Mouse (Mus musculus): ENCODE measurements around the gene Slc44a3. TPM values are rescaled to one million over a fixed set of nuclear protein-coding genes. Genes with fewer than 3 reads are reported as not detected.

Gene Slc44a3
- total and polyA plus RNA-seq, 2 experiments from 2014 or later, result 0.40 to 0.48 TPM

DNA sequence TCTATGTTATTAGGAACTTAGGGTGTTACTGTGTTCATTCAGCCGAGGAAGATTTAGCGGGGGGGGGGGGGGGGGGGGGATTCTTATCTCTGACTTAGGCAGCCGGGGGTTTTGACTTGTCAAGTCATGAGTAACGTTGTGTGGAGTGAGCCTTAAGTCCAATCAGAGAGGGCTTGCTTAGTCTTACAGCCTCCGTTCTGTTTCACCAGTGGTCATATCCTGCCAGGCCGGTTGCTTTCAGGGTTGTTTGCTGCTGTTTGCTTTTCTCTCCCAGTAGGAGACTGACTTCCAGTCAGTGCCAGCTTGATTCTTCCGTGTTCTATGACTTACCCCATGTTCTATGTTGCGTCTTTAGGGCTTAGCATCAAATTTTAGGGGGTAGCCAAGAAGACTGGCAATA lies 85.8 kb downstream of the Slc44a3 start:
- no peak for ATAC-seq
- no peaks in the 10 kb centered on the region for H3K9me3 ChIP-seq (ENCODE audit: low read length)
- no peak overlapping the region for H3K4me3 ChIP-seq (ENCODE audit: low read depth, low read length)
- peaks cover 9% of the 10 kb centered on the region; the same call in 1 of the 2 replicates for H3K36me3 ChIP-seq (ENCODE audit: insufficient read depth)
- no peaks in the 10 kb centered on the region for H3K27me3 ChIP-seq (ENCODE audit: insufficient read depth, low read length)
- H3K4me1 ChIP-seq (ENCODE audit: insufficient read depth), result 0 out of 2 replicates have a peak, but pooled peaks cover 10% of the 10 kb centered on the region
- H3K4me2 ChIP-seq (ENCODE audit: low read depth), result no peak overlapping the region
- DNase-seq, result no peak
- no peak overlapping the region for H3K27ac ChIP-seq (ENCODE audit: low read depth, low read length)
- 81% methylated on average over 8 of the region's 8 CpGs for WGBS
- TF ChIP-seq CTCF (IDR thresholded peaks at IDR 0.05; ENCODE audit: low read depth), result no peak
- no peak overlapping the region for H3K9ac ChIP-seq

DNA sequence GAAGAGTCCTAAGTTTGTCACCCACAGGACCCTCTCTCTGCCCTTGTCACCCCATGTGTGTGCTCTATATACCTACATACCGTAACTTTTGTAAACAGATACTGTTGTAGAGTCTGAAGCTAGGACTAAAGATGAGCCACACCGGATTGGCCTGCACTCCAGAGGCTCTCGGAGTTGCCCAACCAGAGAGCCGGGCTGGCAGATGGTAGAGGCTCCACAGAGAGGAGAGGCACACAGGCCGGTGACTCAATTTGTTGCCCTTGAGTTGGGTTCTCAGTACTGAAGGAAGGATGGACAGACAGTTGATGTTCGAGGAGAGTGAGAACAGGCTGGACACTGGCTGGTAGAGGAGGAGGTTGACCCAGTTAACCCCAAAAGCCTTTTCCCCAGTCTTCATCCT lies 87.8 kb downstream of the Slc44a3 start:
- Histone ChIP-seq H3K36me3 (ENCODE audit: insufficient read depth) (peaks cover 3% of the 10 kb centered on the region; the same call in 1 of the 2 replicates), H3K4me3 (ENCODE audit: low read depth, low read length) (no peak overlapping the region), H3K27ac (ENCODE audit: low read depth, low read length) (no peak overlapping the region), H3K9me3 (ENCODE audit: low read length) (no peaks in the 10 kb centered on the region), H3K27me3 (ENCODE audit: insufficient read depth, low read length) (no peaks in the 10 kb centered on the region), H3K4me1 (ENCODE audit: insufficient read depth) (0 out of 2 replicates have a peak, but pooled peaks cover 10% of the 10 kb centered on the region), H3K9ac (no peak overlapping the region), H3K4me2 (ENCODE audit: low read depth) (no peak overlapping the region)
- 94% methylated on average over 6 of the region's 6 CpGs for WGBS
- ATAC-seq (no peak), DNase-seq (no peak)
- TF ChIP-seq CTCF (IDR thresholded peaks at IDR 0.05; ENCODE audit: low read depth), result no peak

GRCm38 (mm10) chr3:121443861-121444271 lies 88.3 kb downstream of the Slc44a3 start:
- WGBS, result 89% methylated on average over 4 of the region's 4 CpGs
- H3K27me3 ChIP-seq (ENCODE audit: insufficient read depth, low read length), result no peaks in the 10 kb centered on the region
- TF ChIP-seq CTCF (IDR thresholded peaks at IDR 0.05; ENCODE audit: low read depth), result no peak

GRCm38 (mm10) chr3:121442288-121442687 lies 89.9 kb downstream of the Slc44a3 start:
- H3K4me1 ChIP-seq (ENCODE audit: insufficient read depth), result no peaks in the 10 kb centered on the region
- H3K27ac ChIP-seq (ENCODE audit: low read depth, low read length), result no peak overlapping the region
- no peaks in the 10 kb centered on the region for H3K27me3 ChIP-seq (ENCODE audit: insufficient read depth, low read length)
- peaks cover 3% of the 10 kb centered on the region; the same call in 1 of the 2 replicates for H3K36me3 ChIP-seq (ENCODE audit: insufficient read depth)
- no peak for ATAC-seq
- H3K9ac ChIP-seq, result no peak overlapping the region
- no peak for TF ChIP-seq CTCF (IDR thresholded peaks at IDR 0.05; ENCODE audit: low read depth)
- no peak overlapping the region for H3K4me3 ChIP-seq (ENCODE audit: low read depth, low read length)
- WGBS, result 90% methylated on average over 5 of the region's 5 CpGs
- H3K9me3 ChIP-seq (ENCODE audit: low read length), result no peaks in the 10 kb centered on the region
- DNase-seq, result no peak
- H3K4me2 ChIP-seq (ENCODE audit: low read depth), result no peak overlapping the region

More at GRCm38 (mm10) chr3:121443861-121444271, 88.3 kb downstream of the Slc44a3 start:
- Histone ChIP-seq H3K27ac (ENCODE audit: low read depth, low read length) (no peak overlapping the region), H3K4me3 (ENCODE audit: low read depth, low read length) (no peak overlapping the region), H3K4me2 (ENCODE audit: low read depth) (no peak overlapping the region), H3K9me3 (ENCODE audit: low read length) (no peaks in the 10 kb centered on the region), H3K4me1 (ENCODE audit: insufficient read depth) (0 out of 2 replicates have a peak, but pooled peaks cover 10% of the 10 kb centered on the region), H3K36me3 (ENCODE audit: insufficient read depth) (peaks cover 3% of the 10 kb centered on the region; the same call in 1 of the 2 replicates), H3K9ac (no peak overlapping the region)
- DNase-seq (no peak), ATAC-seq (no peak)

DNA sequence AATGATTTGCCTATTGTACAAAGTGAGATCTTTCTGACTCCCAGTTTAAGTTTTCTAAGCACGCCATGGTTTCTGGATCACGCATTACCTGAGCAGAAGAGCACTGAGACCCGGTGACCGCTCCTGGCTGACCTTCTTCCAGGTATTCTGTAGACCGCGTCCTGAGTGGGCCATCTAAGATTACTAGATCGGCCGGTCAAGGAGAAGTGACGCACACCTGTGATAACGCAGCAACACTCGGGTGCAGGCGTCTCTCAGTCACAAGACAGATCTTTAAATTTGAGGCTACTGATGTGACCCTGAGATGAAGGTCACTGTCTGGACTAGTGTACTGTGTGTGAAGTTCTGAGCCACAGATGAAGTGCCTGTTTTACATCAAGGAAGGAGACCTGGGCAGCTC lies 90.7 kb downstream of the Slc44a3 start:
- TF ChIP-seq CTCF (IDR thresholded peaks at IDR 0.05; ENCODE audit: low read depth), result no peak
- no peaks in the 10 kb centered on the region for H3K27me3 ChIP-seq (ENCODE audit: insufficient read depth, low read length)
- H3K9ac ChIP-seq, result no peak overlapping the region
- H3K4me2 ChIP-seq (ENCODE audit: low read depth), result no peak overlapping the region
- H3K9me3 ChIP-seq (ENCODE audit: low read length), result no peaks in the 10 kb centered on the region
- H3K4me3 ChIP-seq (ENCODE audit: low read depth, low read length), result no peak overlapping the region
- ATAC-seq (no peak), DNase-seq (no peak)
- WGBS, result 98% methylated on average over 12 of the region's 12 CpGs
- H3K27ac ChIP-seq (ENCODE audit: low read depth, low read length), result no peak overlapping the region
- H3K4me1 ChIP-seq (ENCODE audit: insufficient read depth), result no peaks in the 10 kb centered on the region
- peaks cover 3% of the 10 kb centered on the region; the same call in 1 of the 2 replicates for H3K36me3 ChIP-seq (ENCODE audit: insufficient read depth)

- peaks cover 3% of the 10 kb centered on the region; the same call in 1 of the 2 replicates for H3K36me3 ChIP-seq (ENCODE audit: insufficient read depth)
- H3K4me3 ChIP-seq (ENCODE audit: low read depth, low read length), result no peak overlapping the region
- H3K4me2 ChIP-seq (ENCODE audit: low read depth), result no peak overlapping the region
- TF ChIP-seq CTCF (IDR thresholded peaks at IDR 0.05; ENCODE audit: low read depth), result no peak
- H3K27me3 ChIP-seq (ENCODE audit: insufficient read depth, low read length), result no peaks in the 10 kb centered on the region
- H3K9me3 ChIP-seq (ENCODE audit: low read length), result no peaks in the 10 kb centered on the region
- WGBS, result 81% methylated on average over 11 of the region's 11 CpGs
- no peak overlapping the region for H3K9ac ChIP-seq
- no peak overlapping the region for H3K27ac ChIP-seq (ENCODE audit: low read depth, low read length)
- ATAC-seq, result no peak
- H3K4me1 ChIP-seq (ENCODE audit: insufficient read depth), result no peaks in the 10 kb centered on the region
- DNase-seq, result no peak
Measured at GRCm38 (mm10) chr3:121439623-121440161, 92.5 kb downstream of the Slc44a3 start.

DNA sequence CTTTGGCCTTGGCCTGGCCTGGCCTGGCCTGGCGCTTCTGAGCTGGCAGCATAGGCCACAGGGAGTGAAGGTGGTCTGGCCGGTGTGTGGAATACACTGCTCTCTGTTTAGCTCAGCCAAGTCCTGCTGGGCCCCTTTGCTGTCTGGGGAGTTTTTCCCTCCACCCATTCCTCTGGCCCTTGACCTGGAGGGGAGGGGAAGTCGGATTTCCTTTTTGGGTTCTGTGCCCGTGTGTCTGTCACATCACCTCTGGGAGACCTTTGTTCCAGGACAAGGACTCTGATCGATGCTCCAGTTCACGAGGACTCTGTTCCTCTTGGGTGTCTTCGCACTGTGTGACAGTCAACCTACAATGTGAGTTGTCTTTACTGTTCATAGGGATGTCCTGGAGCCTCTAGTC lies 94.2 kb downstream of the Slc44a3 start:
- Histone ChIP-seq H3K27me3 (ENCODE audit: insufficient read depth, low read length) (no peaks in the 10 kb centered on the region), H3K4me1 (ENCODE audit: insufficient read depth) (no peaks in the 10 kb centered on the region; the same call in 1 of the 2 replicates), H3K4me3 (ENCODE audit: low read depth, low read length) (no peak overlapping the region), H3K4me2 (ENCODE audit: low read depth) (no peak overlapping the region), H3K9me3 (ENCODE audit: low read length) (no peaks in the 10 kb centered on the region), H3K36me3 (ENCODE audit: insufficient read depth) (peaks cover 3% of the 10 kb centered on the region; the same call in 1 of the 2 replicates), H3K9ac (no peak overlapping the region), H3K27ac (ENCODE audit: low read depth, low read length) (no peak overlapping the region)
- DNase-seq, result no peak
- ATAC-seq, result no peak
- 79% methylated on average over 7 of the region's 7 CpGs for WGBS
- no peak for TF ChIP-seq CTCF (IDR thresholded peaks at IDR 0.05; ENCODE audit: low read depth)

All from forebrain, postnatal 0 days (tissue).